Mouse (Mus musculus) kidney, postnatal 36 days (tissue): ENCODE data around the gene Fbxl18.

Experiments
- DNase-seq, 2 experiments: peaks; one replicate each; pipeline ENCODE4 v3.0.0; 2021 to 2022; ENCODE audit warnings: mixed read lengths in 2 of 2

The Fbxl18 gene

DNA sequence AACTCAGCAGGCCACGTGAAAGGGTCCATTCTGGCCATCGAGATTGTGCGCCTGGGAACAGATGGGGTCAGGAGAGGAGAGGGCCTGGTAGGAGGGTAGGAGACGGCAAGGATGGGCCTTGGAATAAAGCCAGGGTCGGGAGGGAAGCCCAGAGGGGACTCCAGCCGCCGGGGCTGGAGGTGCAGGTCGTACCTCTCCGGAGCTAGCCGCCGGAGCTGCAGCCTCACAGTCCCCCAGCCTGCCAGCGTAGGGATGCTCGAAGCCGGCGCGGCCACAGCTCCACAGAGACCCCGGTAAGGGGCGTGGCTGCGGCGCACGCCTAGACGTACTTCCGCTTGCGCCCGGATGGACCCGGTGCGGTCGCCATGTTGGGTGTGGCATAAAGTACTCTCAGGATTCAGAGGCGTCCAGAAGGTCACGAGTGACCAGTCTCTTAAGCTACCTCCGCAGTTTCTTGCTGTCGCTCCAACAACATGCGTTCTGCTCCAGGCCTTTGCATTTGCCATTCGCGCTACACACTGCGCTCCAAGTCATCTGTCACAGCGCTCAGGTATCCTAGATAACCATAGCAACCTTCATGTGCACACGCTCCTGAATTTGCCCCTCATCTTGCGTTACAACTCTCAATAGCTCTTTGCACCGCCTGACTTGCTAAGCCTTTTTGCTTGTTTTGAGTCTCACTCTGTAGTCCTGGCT is at the start of gene Fbxl18:
Gene Fbxl18, minus strand, starts transcription at position 504 of the 696 bp plus-strand sequence.
- DNase-seq: peak; percentile 95 to 96

DNA sequence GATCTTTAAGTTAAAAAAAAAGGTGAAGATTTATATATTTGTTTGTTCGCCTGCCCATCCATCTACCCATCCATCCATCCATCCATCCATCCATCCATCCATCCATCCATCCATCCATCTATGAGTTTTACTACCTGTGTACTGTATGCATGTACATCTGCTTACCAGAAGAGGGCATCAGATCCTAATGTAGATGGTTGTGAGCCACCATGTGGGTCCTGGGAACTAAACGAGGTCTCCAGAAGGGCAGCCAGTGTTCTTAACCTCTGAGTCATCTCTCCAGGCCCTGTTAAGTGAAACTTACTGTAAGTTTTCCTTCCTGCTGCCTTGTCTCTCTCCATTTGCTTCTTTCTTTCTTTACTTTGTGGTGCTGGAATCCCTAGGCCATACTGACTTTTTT is 45.2 kb upstream of the Fbxl18 start:
- DNase-seq: no peak

DNA sequence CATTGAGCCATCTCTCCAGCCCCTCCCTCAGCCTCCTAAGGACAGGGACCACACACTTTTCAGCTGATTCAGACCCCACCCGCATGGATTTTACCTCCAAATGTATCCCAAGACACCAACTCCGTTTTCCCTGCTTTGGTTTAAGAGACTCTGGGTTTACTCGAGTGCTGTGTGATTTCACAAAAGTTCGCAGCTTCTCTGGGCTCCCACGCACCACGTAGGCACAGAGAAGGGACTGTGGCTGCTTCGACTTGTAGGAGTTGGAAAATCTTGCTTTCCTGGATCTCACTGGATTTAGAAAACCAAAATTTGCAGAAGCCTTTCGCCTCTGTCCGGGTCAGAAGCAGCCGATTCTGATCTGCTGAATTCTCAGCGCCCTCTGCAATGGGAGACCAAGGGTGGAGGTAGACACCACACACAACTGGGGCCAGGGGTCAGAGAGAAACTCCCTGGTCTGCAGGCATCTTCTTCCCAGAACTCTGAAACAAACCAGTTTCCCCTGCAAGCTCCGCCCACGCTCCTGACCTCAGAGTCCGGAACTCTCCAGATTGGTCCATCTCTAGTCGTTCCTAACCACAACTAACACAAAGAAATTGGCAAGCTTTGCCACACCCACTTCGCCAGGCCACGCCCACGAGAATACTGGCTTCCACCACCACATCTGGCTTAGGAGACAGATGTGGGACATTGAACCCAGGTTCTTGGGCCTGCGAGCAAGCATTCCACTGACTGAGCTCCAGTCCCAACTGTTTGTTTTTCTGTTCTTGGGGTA is 42.9 kb upstream of the Fbxl18 start:
- DNase-seq: peak in 1 of 2 experiments; percentile 59

DNA sequence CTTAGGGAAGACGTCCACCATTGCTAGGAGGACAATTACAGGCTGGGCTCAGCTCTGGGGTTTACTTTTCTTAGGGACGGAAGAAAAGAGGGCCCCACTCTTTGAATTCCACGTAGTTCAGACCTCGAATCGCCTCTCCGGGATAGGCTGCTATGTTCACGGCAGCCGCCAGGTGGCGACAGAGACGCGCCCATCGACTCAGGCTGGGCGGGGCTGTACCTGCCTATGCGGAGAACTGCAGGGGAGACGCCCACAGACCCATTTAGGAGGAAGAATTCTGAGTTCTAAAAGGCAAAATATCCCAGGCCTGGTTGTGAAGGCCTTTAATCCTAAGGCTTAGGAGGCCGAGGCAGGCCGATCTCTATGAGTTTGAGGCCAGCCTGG is 41.1 kb upstream of the Fbxl18 start:
- peak; percentile 69 to 91 for DNase-seq

DNA sequence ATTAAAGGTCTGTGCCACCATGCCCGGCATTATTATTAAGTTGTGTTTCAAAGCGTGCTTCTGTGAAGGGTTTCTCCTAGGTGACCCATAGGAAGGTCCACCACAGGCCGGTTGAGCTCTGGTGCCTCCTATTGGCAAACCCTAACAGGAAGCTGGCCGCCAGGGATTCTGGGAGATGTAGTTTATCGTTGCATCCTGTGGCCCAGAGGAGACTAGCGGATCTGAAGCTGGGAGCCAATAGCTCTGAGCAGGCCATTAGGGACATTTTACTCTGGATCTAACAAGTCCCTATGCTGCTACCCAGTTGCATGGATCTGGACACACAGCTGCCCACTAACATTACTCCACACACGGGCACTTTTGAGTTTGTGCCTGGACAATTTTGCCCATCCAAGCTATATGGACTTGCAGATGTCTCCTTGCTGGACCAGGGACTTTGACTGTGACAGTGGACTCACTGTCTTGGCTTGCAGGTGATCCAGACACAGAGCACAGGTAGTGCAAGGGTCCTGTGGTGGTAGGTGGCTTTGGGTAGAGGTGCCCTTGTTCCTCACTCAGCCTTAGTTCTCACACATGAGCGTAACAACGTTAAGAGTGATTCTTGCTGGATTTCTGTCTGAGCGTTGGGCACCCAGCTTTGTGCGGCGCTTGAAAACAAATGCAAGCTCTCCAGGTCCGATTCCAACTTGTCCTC is 40.6 kb upstream of the Fbxl18 start:
- peak; percentile 89 to 91 for DNase-seq

DNA sequence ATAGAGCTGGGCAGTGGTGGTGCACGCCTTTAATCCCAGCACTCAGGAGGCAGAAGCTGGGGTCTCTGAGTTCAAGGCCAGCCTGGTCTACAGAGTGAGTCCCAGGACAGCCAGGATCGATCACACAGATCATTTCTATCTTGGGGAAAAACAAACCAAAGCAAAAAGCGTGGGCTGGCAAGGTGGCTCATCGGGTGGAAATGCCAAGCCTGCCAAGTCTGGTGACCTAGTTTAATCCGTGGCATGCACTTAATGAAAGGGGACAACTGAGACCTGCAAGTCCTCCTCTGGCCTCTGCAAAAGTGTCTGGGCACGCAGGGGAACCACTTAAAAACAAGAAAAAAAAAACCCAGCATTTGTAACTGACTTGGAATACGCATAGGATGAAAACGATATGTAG is 37.5 kb upstream of the Fbxl18 start:
- no peak for DNase-seq

DNA sequence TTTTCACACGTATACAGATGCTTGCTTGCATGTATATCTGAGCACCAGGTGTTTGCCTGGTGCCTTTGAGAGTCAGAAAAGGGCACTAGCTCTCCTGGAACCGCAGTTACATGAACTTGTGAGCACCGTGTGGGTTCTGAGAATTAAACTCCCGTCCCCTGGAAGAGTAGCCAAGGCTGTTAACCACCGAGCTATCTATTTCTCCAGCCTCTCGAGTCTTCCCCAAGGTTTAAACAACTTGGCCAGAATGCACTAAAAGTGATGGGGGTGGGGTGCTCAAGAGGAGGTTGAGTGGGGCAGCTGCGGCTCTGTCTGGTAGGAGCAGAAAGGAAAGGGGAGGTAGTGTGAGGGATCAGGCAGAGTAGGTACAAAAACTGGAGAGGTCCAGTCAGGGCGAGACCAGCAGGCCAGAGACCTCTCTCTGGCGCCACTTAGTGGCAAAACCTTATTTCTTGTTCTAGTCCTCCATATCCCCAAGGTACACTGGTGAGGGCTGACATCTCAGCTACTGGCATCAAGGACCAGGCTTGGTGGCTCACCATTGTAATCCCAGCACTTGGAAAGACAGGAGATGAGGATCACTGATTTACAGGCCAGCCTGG is 37.0 kb upstream of the Fbxl18 start:
- DNase-seq: peak; percentile 90 to 92

DNA sequence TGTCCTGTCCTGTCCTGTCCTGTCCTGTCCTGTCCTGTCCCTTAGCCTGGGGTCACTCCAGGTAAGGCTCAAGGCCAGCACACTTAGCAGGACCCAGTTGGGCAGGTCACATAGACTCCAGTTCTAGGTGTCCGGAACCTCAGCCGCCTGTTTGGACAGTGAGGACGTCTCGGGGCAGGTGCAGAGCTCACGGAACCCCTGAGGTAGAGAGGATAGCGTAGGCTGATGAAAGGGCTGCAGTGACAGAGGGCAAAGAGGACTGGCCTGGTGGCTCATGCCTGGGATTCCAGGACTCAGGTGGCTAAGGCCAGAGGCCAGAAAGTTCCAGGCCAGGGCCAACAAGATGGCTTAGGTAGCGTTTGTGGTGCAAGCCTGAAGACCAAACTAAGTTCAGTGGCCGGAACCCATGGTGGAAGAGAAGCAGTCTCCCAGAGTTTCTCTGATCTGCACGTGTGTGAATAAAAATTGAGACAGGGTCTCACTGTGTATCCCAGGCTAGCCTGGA is 36.1 kb upstream of the Fbxl18 start:
- DNase-seq: no peak

DNA sequence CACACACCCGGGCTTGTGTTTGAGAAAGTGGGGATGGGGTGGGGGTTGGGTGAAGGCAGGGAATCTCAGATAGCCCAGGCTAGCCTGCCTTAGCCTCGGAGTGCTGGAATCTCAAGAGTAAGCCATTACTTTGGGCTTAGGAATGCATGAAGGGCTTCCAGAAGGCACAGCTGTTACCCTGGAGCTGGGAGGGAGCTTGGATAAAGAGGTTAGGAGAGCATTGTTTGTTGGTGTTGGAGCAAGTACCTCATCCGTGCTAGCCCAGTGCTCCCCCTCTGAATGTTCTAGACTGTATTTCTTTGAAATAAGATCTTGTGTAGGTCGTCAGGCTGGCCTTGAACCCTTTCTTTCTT is 34.2 kb upstream of the Fbxl18 start:
- no peak for DNase-seq

DNA sequence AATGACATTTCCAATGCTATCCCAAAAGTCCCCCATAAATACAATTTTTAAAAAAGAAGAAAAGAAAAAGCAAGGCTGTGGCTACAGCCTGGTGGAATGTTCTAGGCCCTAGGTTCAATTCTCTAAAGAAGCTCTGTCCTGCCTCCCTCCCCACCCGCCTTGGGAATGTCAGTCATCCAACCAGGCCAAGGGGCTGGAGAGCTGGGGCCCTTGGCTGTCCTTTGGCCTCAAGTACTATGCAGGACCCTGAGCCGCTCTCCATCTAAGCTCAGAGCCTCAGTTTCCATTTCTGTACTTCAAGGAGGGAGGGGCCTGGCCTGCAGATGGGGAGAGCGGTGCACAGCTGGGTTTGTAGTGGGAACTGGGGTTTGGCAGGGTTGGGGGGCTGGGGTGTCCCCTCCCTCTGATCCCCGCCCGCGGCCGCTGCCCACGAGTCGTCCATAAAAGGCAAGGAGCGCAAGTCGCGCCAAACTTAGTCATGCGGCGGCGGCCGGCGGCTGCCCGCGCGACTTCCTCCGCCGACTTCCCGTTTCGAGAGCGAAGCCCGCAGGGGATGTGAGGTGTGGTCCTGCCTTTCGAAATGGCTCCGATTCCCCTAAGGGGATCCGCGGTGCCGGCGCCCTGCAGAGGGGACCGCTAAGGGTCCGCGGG is 33.7 kb upstream of the Fbxl18 start:
- peak; percentile 80 to 85 for DNase-seq

DNA sequence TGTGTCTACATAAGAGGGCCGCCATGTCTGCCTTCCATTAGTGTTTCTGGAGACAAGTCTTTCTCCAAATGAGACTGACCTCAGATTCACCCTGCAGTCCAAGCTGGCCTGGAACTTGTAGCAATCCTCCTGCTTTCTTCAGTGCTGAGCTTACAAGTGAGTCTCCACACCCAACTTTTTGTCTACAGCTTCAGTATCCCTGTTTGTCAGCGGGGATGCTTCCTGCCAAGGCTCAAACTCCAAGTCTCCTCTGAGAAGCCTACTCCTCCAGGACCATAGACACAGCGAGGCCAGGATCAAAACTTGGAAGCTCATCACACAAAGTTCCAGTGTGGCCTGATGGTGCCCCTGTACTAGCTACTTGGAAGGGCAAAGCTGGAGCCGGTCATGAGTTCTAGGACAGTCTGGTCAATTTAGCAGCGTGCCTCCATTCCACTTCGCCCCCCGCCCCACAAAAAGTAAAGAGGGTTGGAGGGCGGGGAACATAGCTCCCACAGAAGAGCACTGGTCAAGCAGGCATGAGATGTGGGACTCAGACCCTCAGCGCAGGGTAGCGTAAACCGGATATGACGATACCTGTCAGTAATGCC is 32.2 kb upstream of the Fbxl18 start:
- no peak for DNase-seq

DNA sequence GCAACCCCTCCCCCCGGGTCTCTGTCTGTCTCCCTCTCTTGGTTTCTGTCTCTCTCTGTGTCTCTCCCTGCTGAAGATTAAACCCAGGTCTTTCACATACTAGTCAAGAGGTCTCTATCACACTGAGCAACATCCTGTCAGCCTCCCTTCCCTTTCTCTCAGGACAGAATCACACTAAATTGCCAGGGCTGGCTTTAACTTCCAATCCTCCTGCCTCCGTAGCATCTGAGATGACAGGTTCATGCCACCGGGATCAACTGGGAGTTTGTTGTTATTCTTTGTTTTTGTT is 31.7 kb upstream of the Fbxl18 start:
- DNase-seq: no peak

DNA sequence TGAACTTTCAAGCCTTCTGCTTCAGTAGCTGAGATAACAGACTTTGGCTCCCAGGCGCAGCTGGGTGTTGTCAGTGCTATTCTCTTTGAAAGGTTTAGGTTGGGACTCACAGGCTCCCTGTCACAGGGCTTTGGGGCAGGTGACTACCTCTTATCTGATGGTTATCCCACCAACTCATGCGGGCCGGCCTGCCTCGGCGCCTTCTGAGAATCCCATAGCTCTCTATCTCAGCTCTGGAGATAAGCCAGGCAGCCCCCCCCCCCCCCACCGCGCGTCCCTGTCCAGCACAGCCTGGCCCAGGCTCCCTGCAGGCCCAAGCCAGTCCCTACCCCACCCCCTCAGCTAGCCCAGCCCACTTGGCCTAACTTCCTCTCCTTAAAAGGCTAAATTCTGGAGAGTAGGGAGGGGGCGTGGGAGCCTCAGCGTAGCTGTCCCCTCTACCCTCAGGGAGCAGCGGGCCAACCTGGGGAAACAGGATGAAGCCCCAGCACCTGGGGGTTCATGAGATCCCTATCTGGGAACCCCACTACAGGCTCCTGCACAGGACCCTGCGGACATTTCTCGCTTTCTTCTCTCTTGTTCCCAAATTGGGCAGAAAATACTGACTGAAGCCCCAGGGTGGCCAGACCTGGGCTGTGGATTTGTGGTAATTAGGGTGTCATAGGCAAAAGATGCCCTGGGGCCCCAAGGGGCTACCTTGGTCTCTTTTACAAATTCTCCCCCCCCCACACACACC is 31.2 kb upstream of the Fbxl18 start:
- DNase-seq: peak; percentile 65 to 67

DNA sequence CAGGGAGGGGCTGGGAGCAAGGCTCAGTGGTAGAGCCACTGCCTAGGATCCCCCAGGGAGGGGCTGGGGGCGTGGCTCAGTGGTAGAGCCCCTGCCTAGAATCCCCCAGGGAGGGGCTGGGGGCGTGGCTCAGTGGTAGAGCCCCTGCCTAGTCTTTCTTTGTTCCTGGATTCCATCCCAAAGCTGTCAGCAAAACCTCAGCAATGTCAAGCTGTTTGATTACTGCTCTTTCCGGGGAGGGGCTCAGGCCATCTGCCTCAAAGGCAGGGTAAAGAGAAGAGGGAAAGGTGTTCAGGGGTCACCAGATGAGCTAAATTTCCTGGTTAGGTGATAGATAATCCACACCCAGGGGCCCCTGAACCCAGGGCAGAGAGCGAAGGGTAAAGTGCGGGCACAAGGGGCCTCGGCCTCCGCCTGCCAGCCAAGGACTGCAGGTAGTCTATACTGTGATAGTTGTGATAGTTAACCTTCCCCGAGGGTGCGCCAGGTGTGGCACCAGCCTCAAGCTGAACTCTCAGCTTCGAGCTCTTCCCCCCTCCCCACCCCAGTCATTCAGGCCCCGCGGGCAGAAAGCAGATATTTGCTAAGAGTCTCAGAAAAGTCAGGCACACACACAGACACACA is 29.2 kb upstream of the Fbxl18 start:
- DNase-seq: peak in 1 of 2 experiments; percentile 44

DNA sequence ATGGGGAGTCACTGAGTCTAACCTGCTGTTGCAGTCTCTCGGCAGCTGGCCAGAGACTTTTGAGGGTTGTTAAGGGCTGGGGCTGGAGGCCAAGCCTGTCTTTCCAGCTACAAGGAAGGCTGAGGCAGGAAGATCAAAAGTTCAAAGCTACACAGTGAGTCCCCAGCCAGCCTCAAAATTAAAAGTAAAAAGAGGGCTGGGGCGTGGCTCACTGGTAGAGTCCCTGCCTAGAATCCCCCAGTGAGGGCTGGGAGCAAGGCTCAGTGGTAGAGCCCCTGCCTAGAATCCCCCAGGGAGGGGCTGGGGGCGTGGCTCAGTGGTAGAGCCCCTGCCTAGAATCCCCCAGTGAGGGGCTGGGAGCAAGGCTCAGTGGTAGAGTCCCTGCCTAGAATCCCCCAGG is 28.6 kb upstream of the Fbxl18 start:
- no peak for DNase-seq

DNA sequence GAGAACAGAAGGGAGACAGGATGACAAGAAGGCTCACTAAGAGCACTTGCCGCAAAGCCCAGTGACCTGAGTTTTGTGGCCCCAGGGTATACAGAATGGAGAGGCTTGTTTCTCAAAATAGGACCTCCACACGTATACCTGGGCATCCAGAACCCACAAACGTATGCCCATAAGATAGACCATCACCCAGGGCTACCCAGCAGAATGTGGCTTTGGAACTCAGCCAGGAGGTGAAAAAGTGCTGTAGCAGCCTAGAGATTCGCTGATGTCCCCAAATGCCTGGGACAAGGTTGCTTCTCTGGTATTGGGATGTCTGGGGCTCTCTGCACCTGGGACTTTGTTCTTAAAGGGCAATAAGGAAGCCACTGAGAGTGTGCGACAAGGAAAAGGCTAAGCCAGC is 27.0 kb upstream of the Fbxl18 start:
- no peak for DNase-seq

DNA sequence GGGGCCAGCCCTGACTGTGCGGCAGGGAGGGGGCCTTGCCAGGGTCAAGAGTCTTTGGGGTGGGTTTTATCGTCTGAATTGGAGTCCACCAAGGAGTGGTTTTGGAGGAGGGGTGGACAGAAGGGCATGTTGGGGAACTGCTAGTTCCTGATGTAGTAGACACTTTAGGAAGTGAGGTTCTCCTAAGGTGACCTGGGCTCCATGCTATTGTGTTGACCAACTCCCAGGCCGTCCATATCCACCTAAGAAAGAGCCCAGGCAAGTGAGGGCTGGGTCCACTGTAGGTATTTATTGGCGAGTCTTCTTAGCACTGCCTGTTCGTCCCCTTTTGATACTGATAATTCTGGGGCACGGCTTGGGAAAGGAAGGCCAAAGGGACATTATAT is 25.8 kb upstream of the Fbxl18 start:
- no peak for DNase-seq

DNA sequence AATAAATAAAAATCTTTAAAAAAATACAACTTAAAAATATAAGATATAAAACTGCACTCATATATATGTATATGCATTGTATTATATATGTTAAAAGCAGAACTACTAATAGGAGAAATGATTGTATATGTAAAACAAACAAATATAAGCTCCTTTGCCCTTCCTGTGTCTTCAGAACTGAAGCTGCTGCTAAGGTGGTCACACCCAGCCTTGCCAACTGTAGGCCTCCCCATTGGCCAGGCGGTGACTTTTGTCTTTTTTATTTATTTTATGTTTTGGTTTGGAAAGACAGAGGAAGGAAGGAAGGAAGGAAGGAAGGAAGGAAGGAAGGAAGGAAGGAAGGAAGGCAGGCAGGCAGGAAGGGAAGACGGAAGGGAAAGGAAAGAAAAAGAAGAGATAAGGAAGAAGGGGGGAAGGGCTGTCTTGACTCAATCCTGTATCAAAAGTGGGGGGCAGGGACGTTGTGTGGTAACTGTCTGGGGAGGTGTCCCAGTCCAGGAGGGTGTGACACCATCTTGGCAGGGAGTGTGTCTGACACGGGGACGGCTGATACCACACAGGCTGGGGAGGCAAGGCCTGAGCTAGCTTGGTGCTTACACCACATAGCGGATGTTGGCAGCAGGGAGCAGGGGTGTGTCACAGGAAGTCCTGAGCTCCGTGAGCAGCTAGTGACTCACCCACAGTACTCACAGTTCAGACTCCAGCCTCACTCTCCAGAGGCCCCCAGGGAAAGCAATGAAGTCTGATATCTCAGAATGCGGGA is 25.3 kb upstream of the Fbxl18 start:
- DNase-seq: peak; percentile 75 to 88

DNA sequence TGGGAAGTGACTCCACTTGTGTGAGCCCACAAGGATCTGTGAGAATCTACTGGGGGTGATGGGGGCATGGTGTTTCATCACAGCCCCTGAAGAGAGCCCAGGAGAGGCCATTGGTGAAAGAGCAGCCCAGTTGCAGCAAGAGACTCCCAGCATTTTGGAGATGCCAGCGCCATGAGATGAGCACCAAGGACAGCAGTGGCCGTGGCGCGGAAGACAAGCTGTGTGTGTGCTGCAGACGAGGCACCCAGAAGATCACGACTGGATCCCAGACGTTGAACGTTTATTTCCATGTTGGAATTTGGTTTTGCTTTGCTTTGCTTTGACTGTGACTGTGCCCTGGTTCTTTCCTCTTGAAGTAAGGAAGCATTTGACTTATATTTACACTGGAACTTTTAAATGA is 22.2 kb upstream of the Fbxl18 start:
- no peak for DNase-seq

DNA sequence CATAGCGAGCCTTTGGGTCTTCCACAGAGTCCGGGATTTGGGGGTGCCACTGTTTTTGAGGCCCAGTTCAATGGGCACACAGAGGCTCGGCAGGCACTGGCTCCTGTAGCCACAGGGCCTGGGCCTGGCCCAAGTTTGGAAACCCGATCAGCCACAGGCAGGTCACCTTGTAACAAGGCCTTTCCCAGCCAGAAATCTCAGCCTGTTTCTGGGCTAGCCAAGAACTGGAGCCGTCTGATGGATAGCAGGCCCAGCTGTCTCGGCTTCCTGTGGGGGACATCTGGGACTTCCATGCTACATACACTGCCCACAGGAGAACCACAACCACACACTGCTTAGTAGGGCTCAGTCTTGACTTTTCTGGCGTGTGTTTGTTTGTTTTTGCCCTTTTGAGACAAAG is 21.4 kb upstream of the Fbxl18 start:
- DNase-seq: no peak

DNA sequence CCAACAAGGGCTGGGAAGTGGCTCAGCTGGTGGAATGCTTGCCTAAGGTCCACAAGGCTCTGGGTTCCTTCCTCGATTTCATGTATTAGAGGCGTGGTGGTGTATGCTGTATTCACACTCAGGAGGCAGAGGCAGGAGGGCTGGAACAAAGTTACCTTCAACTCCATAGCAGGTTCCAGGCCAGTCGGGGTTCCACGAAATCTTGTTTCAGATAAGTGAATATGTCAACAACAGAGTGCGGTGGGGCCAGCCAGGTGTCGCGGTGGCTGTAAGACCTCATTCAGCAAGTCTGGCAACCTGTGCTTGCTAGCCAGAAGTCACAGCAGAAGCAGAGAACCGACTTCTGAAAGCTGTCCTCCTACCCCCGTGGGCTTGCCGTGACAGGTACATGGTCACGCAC is 20.0 kb upstream of the Fbxl18 start:
- no peak for DNase-seq
